Mouse (Mus musculus) ES-Bruce4 (cell line): ENCODE results near the gene Nr6a1.

Experiments used
- CTCF ChIP-seq: IDR thresholded peaks from one replicate; pipeline ENCODE4 v1.8.1; 2011; ENCODE audit warnings: low read depth, low read length
- EP300 ChIP-seq: IDR thresholded peaks from 2 replicates; pipeline ENCODE4 v1.6.1; 2011; ENCODE audit warnings: low read depth, low read length; ENCODE audit not compliant: insufficient read depth
- POLR2A ChIP-seq: IDR thresholded peaks from one replicate; pipeline ENCODE4 v1.8.1; 2011; ENCODE audit warnings: low read length; ENCODE audit not compliant: insufficient read depth

- TF ChIP-seq EP300 (no peak), POLR2A (no peak), CTCF (no peak)
Observed at GRCm38 (mm10) chr2:38823406-38823805, 104.1 kb downstream of the Nr6a1 start.
